Mouse (Mus musculus): ENCODE results near the gene Trim7. TPM values are rescaled to one million over a fixed set of nuclear protein-coding genes. Genes with fewer than 3 reads are reported as not detected.
A peak's percentile ranks its signal among the peaks of the same experiment; 100 is the strongest.
"Not testable (repeated sequence)": the region's sequence is repeated elsewhere in the genome, so short reads cannot be mapped to it uniquely, and the experiment has no call there.

Trim7 gene
- polyA plus RNA-seq, 1 experiment: 12.6 TPM

- H3K4me3 ChIP-seq (ENCODE audit: low read depth, low read length): no peak overlapping the region
- H3K4me1 ChIP-seq (ENCODE audit: control insufficient read depth, insufficient read depth, insufficient read length, low read length): peaks cover 5% of the 10 kb centered on the region
- no peaks in the 10 kb centered on the region for H3K27me3 ChIP-seq (ENCODE audit: control insufficient read depth, insufficient read depth, low read length)
- WGBS: 41% methylated on average over 11 of the region's 11 CpGs
- no peak overlapping the region for H3K27ac ChIP-seq (ENCODE audit: insufficient read depth, low read depth, low read length)
- TF ChIP-seq POLR2A (IDR thresholded peaks at IDR 0.05; ENCODE audit: low read depth, low read length): no peak
- TF ChIP-seq CTCF (IDR thresholded peaks at IDR 0.05; ENCODE audit: extremely low read depth, insufficient read length, insufficient replicate concordance, low read depth, low read length): no peak
- no peaks in the 10 kb centered on the region; the same call in 1 of the 2 replicates for H3K36me3 ChIP-seq (ENCODE audit: control insufficient read depth, insufficient read depth, low read length)
Measured at GRCm38 (mm10) chr11:48843202-48843601, 17.3 kb downstream of the Trim7 start.

DNA sequence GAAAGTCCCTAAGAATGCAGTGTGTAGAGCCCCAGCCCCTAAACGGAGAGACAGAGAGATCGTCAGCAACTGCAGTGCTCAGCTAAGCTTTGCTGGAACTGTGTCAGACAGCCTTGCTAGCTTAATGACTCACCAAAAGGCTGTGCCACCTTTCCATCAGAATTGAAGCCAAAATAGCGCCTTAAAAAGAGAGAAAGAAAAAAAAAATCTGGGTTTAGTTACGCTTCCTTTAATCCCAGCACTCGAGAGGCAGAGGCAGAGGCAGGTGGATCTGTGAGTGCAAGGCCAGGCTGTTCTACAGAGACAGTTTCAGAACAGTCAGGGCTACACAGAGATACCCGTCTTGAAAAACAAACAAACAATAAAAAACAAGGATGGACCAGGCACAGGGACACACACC, 18.4 kb downstream of the Trim7 start:
- WGBS: 67% methylated on average over 6 of the region's 6 CpGs
- H3K4me1 ChIP-seq (ENCODE audit: control insufficient read depth, insufficient read depth, insufficient read length, low read length): no peaks in the 10 kb centered on the region
- H3K27me3 ChIP-seq (ENCODE audit: control insufficient read depth, insufficient read depth, low read length): no peaks in the 10 kb centered on the region
- no peaks in the 10 kb centered on the region; the same call in 1 of the 2 replicates for H3K36me3 ChIP-seq (ENCODE audit: control insufficient read depth, insufficient read depth, low read length)
- no peak overlapping the region for H3K27ac ChIP-seq (ENCODE audit: insufficient read depth, low read depth, low read length)
- TF ChIP-seq POLR2A (IDR thresholded peaks at IDR 0.05; ENCODE audit: low read depth, low read length) (no peak), CTCF (IDR thresholded peaks at IDR 0.05; ENCODE audit: extremely low read depth, insufficient read length, insufficient replicate concordance, low read depth, low read length) (no peak)
- no peak overlapping the region for H3K4me3 ChIP-seq (ENCODE audit: low read depth, low read length)

GRCm38 (mm10) chr11:48845244-48845815, 19.4 kb downstream of the Trim7 start:
- Histone ChIP-seq H3K4me1 (ENCODE audit: control insufficient read depth, insufficient read depth, insufficient read length, low read length) (no peaks in the 10 kb centered on the region), H3K4me3 (ENCODE audit: low read depth, low read length) (no peak overlapping the region), H3K27ac (ENCODE audit: insufficient read depth, low read depth, low read length) (no peak overlapping the region), H3K27me3 (ENCODE audit: control insufficient read depth, insufficient read depth, low read length) (no peaks in the 10 kb centered on the region), H3K36me3 (ENCODE audit: control insufficient read depth, insufficient read depth, low read length) (no peaks in the 10 kb centered on the region; the same call in 1 of the 2 replicates)
- 30% methylated on average over 13 of the region's 13 CpGs for WGBS
- TF ChIP-seq CTCF (IDR thresholded peaks at IDR 0.05; ENCODE audit: extremely low read depth, insufficient read length, insufficient replicate concordance, low read depth, low read length) (no peak), POLR2A (IDR thresholded peaks at IDR 0.05; ENCODE audit: low read depth, low read length) (no peak)

DNA sequence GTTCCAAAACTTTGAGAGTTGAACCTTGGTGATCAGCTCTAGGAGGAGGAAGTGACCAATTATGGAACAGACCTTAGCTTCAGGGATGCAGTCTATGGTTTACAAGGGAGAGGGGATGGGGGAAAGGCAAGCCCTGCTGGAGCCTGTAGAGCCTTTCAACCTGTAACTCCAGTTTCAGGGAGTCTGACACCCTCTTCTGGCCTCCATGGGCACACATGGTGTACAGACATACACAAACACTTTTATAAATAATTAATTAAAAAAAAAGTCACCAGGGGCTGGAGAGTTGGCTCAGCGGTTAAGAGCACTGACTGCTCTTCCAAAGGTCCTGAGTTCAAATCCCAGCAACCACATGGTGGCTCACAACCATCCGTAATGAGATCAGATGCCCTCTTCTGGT, 20.4 kb downstream of the Trim7 start:
- H3K27me3 ChIP-seq (ENCODE audit: control insufficient read depth, insufficient read depth, low read length); H3K4me3 ChIP-seq (ENCODE audit: low read depth, low read length); H3K36me3 ChIP-seq (ENCODE audit: control insufficient read depth, insufficient read depth, low read length); H3K4me1 ChIP-seq (ENCODE audit: control insufficient read depth, insufficient read depth, insufficient read length, low read length); H3K27ac ChIP-seq (ENCODE audit: insufficient read depth, low read depth, low read length): not testable (repeated sequence)
- 83% methylated on average over 2 of the region's 2 CpGs for WGBS

DNA sequence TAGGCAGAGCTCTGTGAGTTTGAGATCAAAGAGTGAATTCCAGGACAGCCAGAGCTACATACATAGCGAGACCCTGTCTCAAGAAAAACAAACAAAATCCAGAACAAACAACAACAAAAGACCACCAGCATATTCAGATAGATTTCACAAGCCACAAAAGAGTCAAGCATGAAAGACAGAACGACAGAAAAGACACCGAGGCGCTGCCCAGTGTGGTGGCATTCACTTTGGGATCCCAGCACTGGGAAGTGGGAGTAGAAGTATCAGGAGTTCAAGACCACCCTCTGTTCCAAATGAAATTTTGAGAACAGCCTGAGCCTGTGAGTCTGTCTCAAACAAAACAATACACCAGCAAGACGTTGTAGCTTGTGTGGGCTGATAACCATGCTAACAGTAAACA, 20.9 kb downstream of the Trim7 start:
- 83% methylated on average over 5 of the region's 5 CpGs for WGBS
- H3K27ac ChIP-seq (ENCODE audit: insufficient read depth, low read depth, low read length): no peak overlapping the region
- TF ChIP-seq POLR2A (IDR thresholded peaks at IDR 0.05; ENCODE audit: low read depth, low read length) (no peak), CTCF (IDR thresholded peaks at IDR 0.05; ENCODE audit: extremely low read depth, insufficient read length, insufficient replicate concordance, low read depth, low read length) (no peak)
- no peaks in the 10 kb centered on the region for H3K4me1 ChIP-seq (ENCODE audit: control insufficient read depth, insufficient read depth, insufficient read length, low read length)
- H3K36me3 ChIP-seq (ENCODE audit: control insufficient read depth, insufficient read depth, low read length): no peaks in the 10 kb centered on the region; the same call in 1 of the 2 replicates
- no peaks in the 10 kb centered on the region for H3K27me3 ChIP-seq (ENCODE audit: control insufficient read depth, insufficient read depth, low read length)
- no peak overlapping the region for H3K4me3 ChIP-seq (ENCODE audit: low read depth, low read length)

GRCm38 (mm10) chr11:48850240-48850639, 24.3 kb downstream of the Trim7 start:
- H3K36me3 ChIP-seq (ENCODE audit: control insufficient read depth, insufficient read depth, low read length): no peaks in the 10 kb centered on the region; the same call in 1 of the 2 replicates
- TF ChIP-seq CTCF (IDR thresholded peaks at IDR 0.05; ENCODE audit: extremely low read depth, insufficient read length, insufficient replicate concordance, low read depth, low read length) (no peak), POLR2A (IDR thresholded peaks at IDR 0.05; ENCODE audit: low read depth, low read length) (no peak)
- H3K27ac ChIP-seq (ENCODE audit: insufficient read depth, low read depth, low read length): no peak overlapping the region
- peaks cover 10% of the 10 kb centered on the region for H3K4me1 ChIP-seq (ENCODE audit: control insufficient read depth, insufficient read depth, insufficient read length, low read length)
- 31% methylated on average over 2 of the region's 2 CpGs for WGBS
- no peaks in the 10 kb centered on the region for H3K27me3 ChIP-seq (ENCODE audit: control insufficient read depth, insufficient read depth, low read length)
- no peak overlapping the region for H3K4me3 ChIP-seq (ENCODE audit: low read depth, low read length)

GRCm38 (mm10) chr11:48851270-48851995, 25.5 kb downstream of the Trim7 start:
- 69% methylated on average over 4 of the region's 4 CpGs for WGBS

More at GRCm38 (mm10) chr11:48851270-48851995, 25.5 kb downstream of the Trim7 start:
- H3K4me3 ChIP-seq (ENCODE audit: low read depth, low read length): no peak overlapping the region
- H3K27me3 ChIP-seq (ENCODE audit: control insufficient read depth, insufficient read depth, low read length): no peaks in the 10 kb centered on the region
- TF ChIP-seq CTCF (IDR thresholded peaks at IDR 0.05; ENCODE audit: extremely low read depth, insufficient read length, insufficient replicate concordance, low read depth, low read length): peak; percentile 18; the same call in 1 of the 2 replicates
- TF ChIP-seq POLR2A (IDR thresholded peaks at IDR 0.05; ENCODE audit: low read depth, low read length): no peak
- H3K4me1 ChIP-seq (ENCODE audit: control insufficient read depth, insufficient read depth, insufficient read length, low read length): peaks cover 10% of the 10 kb centered on the region
- H3K36me3 ChIP-seq (ENCODE audit: control insufficient read depth, insufficient read depth, low read length): no peaks in the 10 kb centered on the region; the same call in 1 of the 2 replicates
- H3K27ac ChIP-seq (ENCODE audit: insufficient read depth, low read depth, low read length): no peak overlapping the region

Data from small intestine, adult 2 months (tissue).